9 mouse cellular contexts compared by ENCODE assay signal in genomic region chr11:69559183-69559582, GRCm38 (mm10). TPM values are rescaled to one million over a fixed set of nuclear protein-coding genes. Genes with fewer than 3 reads are reported as not detected.
A peak's percentile ranks its signal among the peaks of the same experiment; 100 is the strongest.
DNase-seq lines count a peak whose midpoint lies in the region; ATAC-seq lines count a peak whose summit lies in the region.
"Had no signal": no experiment of that assay in that cellular context is flagged by ENCODE, and none has a peak within 500 bp of the region (broad histone marks: within the 10 kb centered on the region; RNA-seq: fewer than 3 reads in every experiment).

No protein-coding gene starts in this region.

- H3K4me1 ChIP-seq in embryonic facial prominence, embryonic 15.5 days, result peaks cover 46% of the 10 kb centered on the region
- H3K4me1 ChIP-seq in midbrain, embryonic 12.5 days, result peaks cover 74% of the 10 kb centered on the region

- H3K9me3 ChIP-seq in embryonic facial prominence, embryonic 15.5 days (replicated peaks), result no peaks in the 10 kb centered on the region
- no peaks in the 10 kb centered on the region for H3K9me3 ChIP-seq in midbrain, embryonic 12.5 days

- peaks cover 21% of the 10 kb centered on the region for H3K36me3 ChIP-seq in embryonic facial prominence, embryonic 15.5 days
- H3K36me3 ChIP-seq in midbrain, embryonic 12.5 days, result peaks cover 24% of the 10 kb centered on the region; the same call in 1 of the 2 replicates

- peak overlapping the region; percentile 64 for H3K4me3 ChIP-seq in embryonic facial prominence, embryonic 15.5 days (replicated peaks)
- peak overlapping the region; percentile 79 for H3K4me3 ChIP-seq in midbrain, embryonic 12.5 days

- H3K4me2 ChIP-seq in embryonic facial prominence, embryonic 15.5 days (replicated peaks), result peak overlapping the region; percentile 86
- peak overlapping the region; percentile 97 for H3K4me2 ChIP-seq in midbrain, embryonic 12.5 days (replicated peaks)

- ATAC-seq in embryonic facial prominence, embryonic 15.5 days (ENCODE audit: insufficient number of reproducible peaks, low FRiP score, low TSS enrichment, low read depth), result no peak
- ATAC-seq in midbrain, embryonic 12.5 days (ENCODE audit: low FRiP score, low read depth), result no peak

- WGBS in embryonic facial prominence, embryonic 15.5 days, result 21% methylated on average over 5 of the region's 5 CpGs
- 5% methylated on average over 5 of the region's 5 CpGs for whole genome bisulfite sequencing in midbrain, embryonic 12.5 days

- intact Hi-C loops in heart, postnatal 36 days (cut with DNase I), result no loop called here

- H3K27me3 ChIP-seq in embryonic facial prominence, embryonic 15.5 days, result no peaks in the 10 kb centered on the region
- H3K27me3 ChIP-seq in midbrain, embryonic 12.5 days, result peaks cover 6% of the 10 kb centered on the region; the same call in 1 of the 2 replicates

- no peak overlapping the region for H3K27ac ChIP-seq in embryonic facial prominence, embryonic 15.5 days (replicated peaks)
- H3K27ac ChIP-seq in midbrain, embryonic 12.5 days (replicated peaks), result peak overlapping the region; percentile 87

- peak; percentile 32 for DNase-seq in brain, adult 2 months (ENCODE audit: low read depth, low spot score)
- peak; percentile 29 to 37 for DNase-seq in heart, postnatal 36 days
- DNase-seq in gastrocnemius, postnatal 4 days (ENCODE audit: low spot score in 2 of 2), result no peak
- DNase-seq in ovary, postnatal 36 days (ENCODE audit: low spot score), result no peak
- no peak for DNase-seq in testis, postnatal 14 days (ENCODE audit: low spot score)
- DNase-seq: right cerebral cortex, adult 18-20 months had no signal

- H3K9ac ChIP-seq in embryonic facial prominence, embryonic 15.5 days, result peak overlapping the region; percentile 56
- H3K9ac ChIP-seq in midbrain, embryonic 12.5 days (replicated peaks), result peak overlapping the region; percentile 95

RNA-seq across cellular contexts. Expression of gene Efnb3, which starts 0.8 kb away (rescaled TPM):
- polyA plus RNA-seq in embryonic facial prominence, embryonic 15.5 days (2015; fragmentation: Nextera tagmentation; extraction: Ambion mirVana), result 29.0 and 31.5 TPM in 2 replicates
- total RNA-seq in heart, postnatal 36 days (2021), result 10 to 100 TPM; 77.4 to 98.0 TPM
- polyA plus RNA-seq in midbrain, embryonic 12.5 days (2016; fragmentation: Nextera tagmentation; extraction: Ambion mirVana), result 78.3 and 84.6 TPM in 2 replicates
- total RNA-seq in gastrocnemius, postnatal 4 days (2021), result 1 to 10 TPM; 1.9 to 2.7 TPM
- total RNA-seq: liver, adult 2 months had no signal

RNA-seq across cellular contexts. Expression of gene Dnah2, which starts 10.3 kb away (rescaled TPM):
- polyA plus RNA-seq in embryonic facial prominence, embryonic 15.5 days (2015; fragmentation: Nextera tagmentation; extraction: Ambion mirVana), result 4.9 and 8.3 TPM in 2 replicates
- under 1 TPM; 0.33 to 0.57 TPM for total RNA-seq in heart, postnatal 36 days (2021)
- 1.9 and 2.3 TPM in 2 replicates for polyA plus RNA-seq in midbrain, embryonic 12.5 days (2016; fragmentation: Nextera tagmentation; extraction: Ambion mirVana)
- under 1 TPM; 0.47 to 0.93 TPM for total RNA-seq in gastrocnemius, postnatal 4 days (2021)

RNA-seq across cellular contexts. Expression of gene Wrap53, which starts 20.9 kb away (rescaled TPM):
- 25.0 and 26.5 TPM in 2 replicates for polyA plus RNA-seq in embryonic facial prominence, embryonic 15.5 days (2015; fragmentation: Nextera tagmentation; extraction: Ambion mirVana)
- total RNA-seq in heart, postnatal 36 days (2021), result 1 to 10 TPM; 5.1 to 6.3 TPM
- polyA plus RNA-seq in midbrain, embryonic 12.5 days (2016; fragmentation: Nextera tagmentation; extraction: Ambion mirVana), result 29.6 and 33.2 TPM in 2 replicates
- total RNA-seq in gastrocnemius, postnatal 4 days (2021), result 1 to 10 TPM; 6.8 to 7.9 TPM

RNA-seq across cellular contexts. Expression of gene Trp53, which starts 21.0 kb away (rescaled TPM):
- 134 and 141 TPM in 2 replicates for polyA plus RNA-seq in embryonic facial prominence, embryonic 15.5 days (2015; fragmentation: Nextera tagmentation; extraction: Ambion mirVana)
- 10 to 100 TPM; 13.9 to 17.0 TPM for total RNA-seq in heart, postnatal 36 days (2021)
- 109 and 117 TPM in 2 replicates for polyA plus RNA-seq in midbrain, embryonic 12.5 days (2016; fragmentation: Nextera tagmentation; extraction: Ambion mirVana)
- total RNA-seq in gastrocnemius, postnatal 4 days (2021), result 10 to 100 TPM; 51.1 to 51.9 TPM

RNA-seq across cellular contexts. Expression of gene Atp1b2, which starts 46.6 kb away (rescaled TPM):
- 12.4 and 13.4 TPM in 2 replicates for polyA plus RNA-seq in embryonic facial prominence, embryonic 15.5 days (2015; fragmentation: Nextera tagmentation; extraction: Ambion mirVana)
- 10 to 100 TPM; 20.9 to 22.5 TPM for total RNA-seq in heart, postnatal 36 days (2021)
- 11.4 and 15.2 TPM in 2 replicates for polyA plus RNA-seq in midbrain, embryonic 12.5 days (2016; fragmentation: Nextera tagmentation; extraction: Ambion mirVana)
- total RNA-seq in gastrocnemius, postnatal 4 days (2021), result 100 to 1,000 TPM; 227 to 249 TPM

Comparison
In these comparisons a context has a peak if more than half of its experiments do, and no peak if none do; other contexts are left out.
1. DNase-seq: peak in brain, adult 2 months (single experiment) and heart, postnatal 36 days (2 of 2); none in gastrocnemius, postnatal 4 days (0 of 2), ovary, postnatal 36 days (single experiment) and testis, postnatal 14 days (single experiment).
2. RNA of gene Efnb3, which starts 0.8 kb away (total RNA-seq): 77.4 to 98.0 TPM in heart, postnatal 36 days; 1.9 to 2.7 TPM in gastrocnemius, postnatal 4 days; every median in the first group is over 10 times any median in the second.